Mouse (Mus musculus) heart, postnatal 0 days (tissue): ENCODE measurements around the gene Opn4.
A peak's percentile ranks its signal among the peaks of the same experiment; 100 is the strongest.

Source experiments
- CTCF ChIP-seq: IDR thresholded peaks from 2 replicates; pipeline ENCODE4 v1.5.1; 2016; ENCODE audit warnings: antibody characterized with exemption, control low read depth, low read depth
- EP300 ChIP-seq: IDR thresholded peaks from 2 replicates; pipeline ENCODE4 v1.6.1; 2016; ENCODE audit warnings: antibody characterized with exemption, low read depth

- TF ChIP-seq CTCF (no peak), EP300 (peak; percentile 67; the same call in 1 of the 2 replicates)
Observed at GRCm38 (mm10) chr14:34554047-34554446, 45.9 kb downstream of the Opn4 start.
